Mouse (Mus musculus): ENCODE data around the gene Aspn.

DNA sequence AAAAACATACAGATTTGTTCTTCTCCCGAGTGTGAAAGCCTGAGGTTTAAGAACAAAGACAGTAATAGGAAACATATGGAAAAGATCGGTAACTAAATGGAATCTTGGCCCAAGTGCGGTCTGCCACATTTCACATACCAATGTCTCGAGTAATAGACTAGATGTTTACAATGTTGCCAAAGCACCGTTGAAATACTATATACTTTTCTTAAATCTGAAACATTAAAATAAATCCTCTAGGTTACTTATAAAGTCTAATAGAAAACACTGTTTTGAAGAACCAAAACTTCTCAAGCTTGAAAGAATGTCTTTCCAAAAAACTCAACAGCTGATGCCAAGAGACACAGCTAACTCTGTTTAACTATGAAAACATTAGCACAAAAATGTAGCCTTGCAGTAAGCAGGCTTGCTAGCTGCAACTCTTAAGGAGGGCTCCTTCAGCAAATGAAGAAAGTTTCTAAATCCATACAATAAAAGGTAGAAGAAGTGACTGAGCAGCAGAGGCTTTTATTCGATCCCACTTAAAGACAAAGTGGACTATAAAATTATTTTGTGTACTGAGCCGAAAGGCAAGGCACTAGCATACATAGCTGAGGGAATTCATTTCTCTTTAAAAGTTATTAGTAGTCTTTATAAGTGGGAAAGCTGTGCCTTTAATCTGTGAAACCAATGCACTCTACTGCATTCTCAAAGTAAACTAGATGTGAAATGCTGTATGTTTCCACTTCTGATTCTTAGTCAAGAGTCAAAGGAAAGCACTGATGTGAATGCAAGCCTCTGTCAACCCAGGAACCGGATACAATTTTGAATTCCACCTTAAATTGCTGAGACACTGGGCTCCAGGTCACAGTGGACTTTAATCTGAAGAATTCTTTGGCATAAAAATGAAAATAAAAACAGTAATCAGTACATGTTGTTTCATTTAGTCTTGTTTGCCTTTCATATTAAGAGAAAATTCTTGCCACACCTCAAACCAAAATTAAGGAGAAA is 37.6 kb downstream of the Aspn start, which contains the start of gene Omd:
- TF ChIP-seq POLR2A (IDR thresholded peaks at IDR 0.05; ENCODE audit: borderline replicate concordance, control insufficient read depth, low read depth, low read length) (no peak), CTCF (IDR thresholded peaks at IDR 0.05; ENCODE audit: control insufficient read depth, insufficient read depth, low read length) (no peak)
